Mouse (Mus musculus) adrenal gland, postnatal 36 days (tissue): ENCODE data around the gene Kcnj3. TPM values are rescaled to one million over a fixed set of nuclear protein-coding genes. Genes with fewer than 3 reads are reported as not detected.
"Not testable (repeated sequence)": the region's sequence is repeated elsewhere in the genome, so short reads cannot be mapped to it uniquely, and the experiment has no call there.

Experiments used
- DNase-seq, 2 experiments: peaks; one replicate each; pipeline ENCODE4 v3.0.0; 2021; ENCODE audit warnings: mixed read lengths in 1 of 2
- long read RNA-seq, 2 experiments: library from polyadenylated mRNA; stranded (forward); transcript quantifications; one replicate each; pipeline ENCODE4 v2.0.0; 2021; ENCODE audit warnings: borderline sequencing depth in 2 of 2
- total RNA-seq, 2 experiments: library from RNA; stranded (reverse); gene quantifications; 2 replicates each; pipeline ENCODE4 v1.2.3; 2021

Gene Kcnj3
- under 1 TPM; 0.53 to 0.60 TPM for total RNA-seq
- long read RNA-seq, experiment 1: 0 reads
- long read RNA-seq, experiment 2: 0 reads

DNA sequence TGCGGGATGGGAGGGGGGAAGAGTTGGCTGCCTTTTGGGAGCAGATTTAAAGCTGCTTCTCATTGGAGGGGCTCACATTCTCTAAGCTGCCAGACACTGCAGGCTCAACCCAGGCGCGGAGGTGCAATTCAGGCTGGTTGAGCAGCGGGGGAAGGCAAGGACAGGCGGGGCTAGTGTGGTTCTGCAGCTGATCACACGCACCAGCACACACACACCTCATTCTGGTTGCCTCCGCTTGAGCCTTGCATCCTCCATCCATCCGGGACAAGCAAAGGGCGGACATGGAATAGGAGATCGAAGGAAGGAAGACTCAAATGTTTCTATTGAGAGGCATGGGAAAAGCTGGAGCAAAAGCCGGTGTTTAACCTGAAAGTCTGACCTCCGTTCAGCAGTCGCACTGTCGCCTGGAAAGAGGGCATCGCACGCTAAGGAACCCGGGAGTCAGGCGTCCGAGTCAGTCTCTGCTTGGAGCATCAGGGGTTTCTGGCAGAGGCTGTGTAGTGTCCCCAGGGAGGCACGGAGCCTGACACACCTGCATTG, at the start of gene Kcnj3:
Gene Kcnj3, plus strand, starts transcription at position 250 of the 540 bp plus-strand sequence.
- no peak for DNase-seq

DNA sequence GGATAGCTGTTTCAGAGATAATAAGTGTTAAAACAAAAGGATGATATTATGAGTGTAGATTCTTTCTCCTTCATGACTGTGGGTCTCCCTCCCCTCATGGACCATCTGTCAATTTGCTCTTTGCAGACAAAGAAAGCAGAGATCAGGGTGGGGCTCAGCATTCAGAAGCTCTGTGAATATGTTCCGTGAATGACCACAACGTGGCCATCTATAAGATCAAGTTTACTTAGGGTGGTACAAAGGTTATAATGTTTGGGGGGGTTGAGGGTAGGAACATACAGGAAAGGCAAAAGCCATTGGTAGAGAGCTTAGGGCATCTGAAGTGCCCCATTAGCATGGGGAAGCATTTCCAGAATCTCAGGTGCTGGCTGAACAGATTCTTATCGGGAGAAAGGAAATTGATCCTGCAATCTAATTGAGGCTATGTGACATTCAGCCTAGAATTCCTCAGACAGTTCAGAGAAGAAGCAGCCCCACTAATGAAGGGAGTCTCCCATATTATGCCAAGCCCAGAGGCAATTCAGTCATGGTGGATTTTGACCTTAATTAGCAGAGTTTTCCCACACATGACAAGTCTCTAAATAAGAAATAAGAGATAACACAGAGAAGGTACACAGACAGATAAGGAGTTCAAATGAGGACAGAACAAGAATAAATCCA, 45.3 kb upstream of the Kcnj3 start:
- no peak for DNase-seq

DNA sequence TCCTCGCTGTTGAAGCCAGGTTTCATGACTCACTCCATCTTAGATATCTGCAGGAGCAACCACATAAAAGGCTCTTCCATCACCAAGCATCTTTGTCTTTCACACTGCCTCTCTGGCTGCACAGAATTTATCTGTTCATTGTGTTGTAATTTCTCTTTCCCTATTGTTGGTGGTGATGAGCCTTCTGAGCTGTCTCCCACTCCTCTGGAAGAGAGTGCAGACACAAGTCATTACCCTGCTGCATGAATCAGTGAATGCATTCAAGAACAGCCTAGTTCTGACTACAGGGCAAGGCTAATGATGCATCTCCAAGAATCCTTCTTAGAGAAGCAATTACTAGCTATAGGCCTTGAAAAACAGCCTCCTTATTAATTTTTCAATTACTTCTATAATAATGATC, 30.5 kb upstream of the Kcnj3 start:
- no peak for DNase-seq

DNA sequence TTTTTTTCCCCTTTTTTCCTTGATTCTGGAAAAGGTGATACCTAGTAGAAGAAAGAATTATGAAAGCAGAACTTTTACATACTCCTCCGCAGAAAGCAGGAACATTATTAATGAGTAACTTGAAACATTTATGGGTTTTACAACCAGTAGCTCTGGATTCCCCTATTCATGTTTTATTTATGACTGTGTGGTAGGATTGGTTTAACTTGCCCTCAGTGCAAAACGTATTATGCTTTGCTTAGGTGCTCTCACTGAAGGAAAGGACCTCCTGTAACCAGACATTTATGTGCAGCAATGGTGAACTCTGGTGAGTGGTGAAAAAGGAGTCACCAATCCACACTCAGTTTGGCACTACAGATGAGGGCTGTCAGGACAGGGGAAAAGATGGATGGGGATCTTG, 8.1 kb upstream of the Kcnj3 start:
- no peak for DNase-seq

DNA sequence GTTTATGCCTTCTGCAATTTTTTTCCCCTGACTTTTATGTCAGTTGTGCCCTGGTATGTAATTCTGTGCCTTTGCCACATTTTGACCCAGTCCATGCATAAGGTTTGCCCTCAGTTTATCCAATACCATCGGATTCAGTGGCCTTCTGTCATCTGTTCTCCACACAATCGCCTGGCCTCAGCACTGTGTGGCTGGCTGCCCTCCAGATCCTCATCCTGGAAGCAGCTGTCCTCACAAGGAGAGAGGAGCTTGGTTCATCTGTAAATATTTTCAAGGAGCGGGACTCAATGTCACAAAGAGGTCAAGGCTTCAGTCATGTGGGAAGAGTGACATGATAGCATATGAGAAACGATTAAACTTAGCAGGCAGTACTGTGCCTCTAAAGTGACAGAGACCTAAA, 3.7 kb upstream of the Kcnj3 start:
- no peak for DNase-seq

DNA sequence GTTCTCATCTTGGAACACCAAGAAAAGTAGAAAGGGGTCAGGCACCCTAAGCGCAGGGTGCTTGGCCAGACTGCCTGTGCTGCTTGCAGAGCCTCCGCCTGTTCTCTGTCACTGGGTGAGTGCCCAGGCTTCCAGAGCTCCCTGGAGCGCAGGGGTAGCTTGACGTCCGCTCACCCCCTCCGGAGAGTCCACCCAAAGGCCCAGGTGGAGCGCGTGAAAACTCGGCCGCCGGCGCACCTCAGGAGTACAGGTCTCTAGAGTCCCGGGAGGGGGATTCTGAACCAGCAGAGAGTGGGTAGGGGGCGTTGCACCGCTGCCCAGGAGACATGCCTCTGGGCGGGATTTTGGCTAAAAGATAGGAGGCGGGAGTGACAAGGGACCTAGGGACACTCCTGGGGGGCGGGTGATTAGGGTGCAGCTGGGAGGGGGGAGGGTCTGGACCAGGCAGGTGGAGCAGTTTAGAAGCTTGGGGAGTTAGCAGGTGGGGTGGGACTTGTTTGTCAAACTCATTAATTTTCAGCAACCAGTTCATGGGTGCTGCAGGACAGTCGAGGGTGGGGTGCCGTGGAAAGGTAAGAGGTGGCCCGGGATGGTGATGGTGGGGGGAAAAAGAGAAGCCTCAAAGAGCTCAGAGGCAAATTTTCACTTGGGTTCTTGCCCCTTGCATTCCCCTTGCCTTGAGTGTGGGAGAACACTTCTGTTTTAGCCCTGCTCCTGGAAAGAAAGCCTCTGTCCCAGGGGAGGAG, 664 bp downstream of the Kcnj3 start:
- DNase-seq: no peak

DNA sequence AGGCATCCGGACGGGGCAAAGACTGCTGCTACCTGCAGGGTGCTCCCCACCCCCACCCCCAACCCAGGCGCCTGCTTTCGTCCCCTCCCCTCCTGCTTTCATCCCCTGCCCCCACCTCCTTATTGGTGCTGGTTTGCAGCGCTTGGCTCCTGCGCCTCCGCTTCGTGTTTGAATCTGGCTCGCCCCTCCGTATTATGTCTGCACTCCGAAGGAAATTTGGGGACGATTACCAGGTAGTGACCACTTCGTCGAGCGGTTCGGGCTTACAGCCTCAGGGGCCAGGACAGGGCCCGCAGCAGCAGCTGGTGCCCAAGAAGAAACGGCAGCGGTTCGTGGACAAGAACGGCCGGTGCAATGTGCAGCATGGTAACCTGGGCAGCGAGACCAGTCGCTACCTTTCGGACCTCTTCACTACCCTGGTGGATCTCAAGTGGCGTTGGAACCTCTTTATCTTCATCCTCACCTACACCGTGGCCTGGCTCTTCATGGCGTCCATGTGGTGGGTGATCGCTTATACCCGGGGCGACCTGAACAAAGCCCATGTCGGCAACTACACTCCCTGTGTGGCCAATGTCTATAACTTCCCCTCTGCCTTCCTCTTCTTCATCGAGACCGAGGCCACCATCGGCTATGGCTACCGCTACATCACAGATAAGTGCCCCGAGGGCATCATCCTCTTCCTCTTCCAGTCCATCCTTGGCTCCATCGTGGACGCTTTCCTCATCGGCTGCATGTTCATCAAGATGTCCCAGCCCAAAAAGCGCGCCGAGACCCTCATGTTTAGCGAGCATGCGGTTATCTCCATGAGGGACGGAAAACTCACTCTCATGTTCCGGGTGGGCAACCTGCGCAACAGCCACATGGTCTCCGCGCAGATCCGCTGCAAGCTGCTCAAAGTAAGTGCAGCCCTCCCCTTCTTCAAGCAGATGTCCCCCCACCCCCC, 1.5 kb downstream of the Kcnj3 start:
- no peak for DNase-seq

DNA sequence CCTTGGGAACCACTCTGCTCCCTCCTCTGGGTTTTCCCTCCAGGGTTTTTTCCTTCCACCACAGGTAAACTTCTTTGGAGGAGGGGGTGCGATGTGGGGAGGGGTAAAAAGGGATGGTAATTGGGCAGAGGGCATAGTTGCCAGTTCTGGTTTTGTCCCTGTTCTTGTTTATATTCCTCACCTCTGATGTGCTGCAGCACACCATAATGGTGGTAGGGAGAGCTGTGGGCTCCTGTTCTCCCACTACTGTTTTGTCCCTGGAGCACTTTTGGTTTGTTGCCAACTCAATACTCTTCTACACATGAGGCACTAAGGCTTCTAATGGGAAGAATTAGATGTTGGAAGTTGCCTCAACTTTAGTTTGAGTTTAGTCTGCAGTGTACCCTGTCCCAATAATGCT, 2.2 kb downstream of the Kcnj3 start:
- no peak for DNase-seq

DNA sequence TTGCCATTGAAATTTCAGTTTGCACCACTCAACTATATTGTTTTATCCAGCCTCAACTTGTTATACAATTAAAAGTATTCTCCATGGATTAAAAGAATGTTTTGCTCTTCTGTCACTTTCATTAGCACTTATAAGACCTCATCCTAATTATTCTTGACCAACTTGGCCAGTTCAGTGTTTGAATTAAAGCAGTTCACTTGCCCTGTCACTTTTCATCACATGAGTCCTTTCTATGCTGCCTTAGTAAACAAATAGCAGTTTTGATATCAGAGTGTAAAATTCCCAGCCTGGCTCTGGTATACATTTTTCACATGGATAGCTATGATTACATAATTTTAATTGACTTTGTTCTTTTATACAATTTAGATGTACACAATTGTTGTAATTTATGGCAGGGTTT, 3.4 kb downstream of the Kcnj3 start:
- DNase-seq: no peak

DNA sequence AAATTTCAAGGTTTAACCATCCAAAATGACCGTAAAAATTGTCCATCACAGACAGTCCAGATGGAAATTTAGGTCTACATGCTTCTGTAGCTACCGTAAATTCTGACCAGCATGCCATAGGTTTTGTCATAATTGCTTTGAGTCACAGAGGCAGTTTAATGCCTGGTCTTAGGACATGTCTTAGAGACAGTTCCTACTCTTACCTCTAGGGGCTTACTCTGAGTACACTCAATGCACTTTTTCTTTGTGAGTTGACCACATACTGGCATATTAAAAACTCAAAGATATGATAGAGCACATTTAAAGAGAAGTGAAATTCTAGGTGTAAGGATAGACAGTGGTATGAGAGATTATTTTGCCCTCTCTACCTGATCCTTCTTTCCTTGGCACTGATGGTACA, 6.2 kb downstream of the Kcnj3 start:
- DNase-seq: no peak

DNA sequence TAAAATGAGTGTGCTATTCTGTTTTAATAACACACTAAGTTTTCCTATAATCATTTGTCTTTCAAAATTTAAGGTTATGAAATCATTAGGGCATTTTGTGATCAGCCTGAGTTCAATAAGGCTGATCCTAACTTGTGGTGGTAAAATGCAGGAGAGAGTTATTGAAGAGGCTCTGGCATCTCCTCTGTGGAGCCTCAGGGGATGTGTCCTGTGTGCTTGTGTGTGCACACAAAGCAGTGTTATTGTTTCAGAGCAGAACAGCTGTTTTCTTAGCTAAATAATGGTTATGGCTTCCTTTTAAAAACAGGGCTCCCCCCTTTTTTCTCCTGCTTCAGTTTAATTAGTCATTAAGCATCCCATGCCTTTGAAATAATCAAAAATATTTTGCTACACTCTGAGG, 11.5 kb downstream of the Kcnj3 start:
- DNase-seq: no peak

DNA sequence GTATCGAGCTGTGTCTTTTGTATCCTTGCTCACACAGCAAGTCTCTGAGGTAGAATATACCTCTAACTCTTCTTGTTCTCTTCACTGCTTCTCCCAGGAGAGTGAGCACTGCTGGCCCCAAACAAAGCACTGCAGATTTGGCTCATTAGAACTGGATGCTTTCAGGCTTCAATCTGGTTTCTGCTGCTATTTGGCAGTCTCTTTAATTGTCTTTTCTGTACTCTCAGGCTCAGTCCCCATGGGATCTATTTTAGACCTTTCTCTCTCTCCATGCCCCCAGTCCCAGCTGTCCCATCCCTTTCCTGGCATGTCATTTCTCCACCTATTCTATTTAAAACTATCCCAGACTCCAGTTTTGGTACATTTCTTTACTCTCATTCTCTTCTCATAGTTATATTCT, 15.0 kb downstream of the Kcnj3 start:
- DNase-seq: no peak

DNA sequence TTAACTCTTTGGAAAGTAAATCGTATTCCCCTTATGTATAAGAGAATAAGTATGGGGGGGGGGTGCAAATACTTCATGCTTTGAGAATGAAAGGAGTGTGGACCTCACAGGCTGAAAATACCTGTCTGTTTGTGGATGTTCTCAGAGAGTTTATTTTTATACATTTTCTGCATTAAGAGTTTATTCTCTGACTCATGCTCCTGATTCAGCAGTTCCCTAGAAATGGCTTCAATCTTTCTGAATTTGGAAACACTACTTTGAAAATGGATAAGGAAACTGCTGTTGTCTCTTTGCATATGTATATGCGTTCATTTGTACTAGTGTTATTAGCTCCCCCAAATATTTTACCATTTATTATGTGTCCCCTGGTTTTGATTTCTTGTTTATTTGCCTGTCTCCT, 23.4 kb downstream of the Kcnj3 start:
- no peak for DNase-seq

DNA sequence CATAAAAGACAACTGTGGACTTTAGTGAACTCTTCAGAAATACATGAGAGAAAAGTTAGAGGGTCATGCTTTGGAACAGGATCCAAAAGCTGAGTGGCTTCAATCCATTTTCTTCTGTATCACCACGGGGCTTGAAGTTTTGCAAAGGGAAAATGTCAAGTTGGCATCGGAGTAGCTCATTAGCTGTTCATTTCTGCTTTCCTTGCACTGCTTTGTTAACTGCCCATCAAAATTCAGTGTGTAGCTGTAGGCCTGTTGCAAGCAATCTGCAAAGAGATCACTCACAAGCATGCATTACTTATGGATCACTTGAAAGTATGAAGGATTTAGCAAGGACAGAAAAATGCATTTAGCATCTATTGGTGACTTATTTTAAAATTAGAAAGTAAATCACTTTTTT, 33.4 kb downstream of the Kcnj3 start:
- no peak for DNase-seq

DNA sequence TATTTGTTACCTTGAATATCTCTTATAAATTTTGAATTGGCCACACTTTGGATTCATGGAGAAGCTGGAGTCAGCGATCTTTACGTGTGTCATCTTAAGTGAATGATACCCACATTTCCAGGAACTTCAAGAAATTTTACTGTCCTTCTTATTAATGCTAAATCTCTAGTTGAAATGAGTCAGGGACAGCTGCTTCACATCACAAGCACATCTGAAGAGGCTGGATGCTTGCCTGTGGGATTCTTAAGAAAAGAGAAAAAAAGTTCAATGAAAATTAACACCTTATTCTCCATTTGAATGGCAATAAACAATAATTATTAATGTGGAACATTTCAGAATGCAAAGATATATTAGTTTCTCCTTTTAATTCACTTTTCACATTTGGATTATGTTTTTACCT, 34.2 kb downstream of the Kcnj3 start:
- no peak for DNase-seq

DNA sequence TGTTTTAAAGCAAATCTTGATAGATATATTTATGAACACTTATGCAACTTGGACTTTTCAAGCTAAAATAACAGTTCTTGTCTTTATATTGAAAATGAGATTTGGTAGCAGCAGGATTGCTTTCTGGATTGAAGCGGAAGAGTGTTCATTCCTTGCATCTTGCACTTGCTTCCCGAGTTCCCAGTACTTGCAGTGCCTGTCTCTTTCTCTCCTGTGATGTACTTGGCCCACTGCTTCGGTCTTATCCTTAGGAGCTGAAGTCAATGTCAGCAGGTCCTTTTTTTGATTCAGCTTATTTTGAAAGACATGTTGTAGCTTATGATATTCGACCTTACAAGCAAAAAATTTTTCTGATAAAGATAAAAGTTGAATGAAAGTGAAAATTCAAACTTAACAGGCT, 43.7 kb downstream of the Kcnj3 start:
- no peak for DNase-seq

DNA sequence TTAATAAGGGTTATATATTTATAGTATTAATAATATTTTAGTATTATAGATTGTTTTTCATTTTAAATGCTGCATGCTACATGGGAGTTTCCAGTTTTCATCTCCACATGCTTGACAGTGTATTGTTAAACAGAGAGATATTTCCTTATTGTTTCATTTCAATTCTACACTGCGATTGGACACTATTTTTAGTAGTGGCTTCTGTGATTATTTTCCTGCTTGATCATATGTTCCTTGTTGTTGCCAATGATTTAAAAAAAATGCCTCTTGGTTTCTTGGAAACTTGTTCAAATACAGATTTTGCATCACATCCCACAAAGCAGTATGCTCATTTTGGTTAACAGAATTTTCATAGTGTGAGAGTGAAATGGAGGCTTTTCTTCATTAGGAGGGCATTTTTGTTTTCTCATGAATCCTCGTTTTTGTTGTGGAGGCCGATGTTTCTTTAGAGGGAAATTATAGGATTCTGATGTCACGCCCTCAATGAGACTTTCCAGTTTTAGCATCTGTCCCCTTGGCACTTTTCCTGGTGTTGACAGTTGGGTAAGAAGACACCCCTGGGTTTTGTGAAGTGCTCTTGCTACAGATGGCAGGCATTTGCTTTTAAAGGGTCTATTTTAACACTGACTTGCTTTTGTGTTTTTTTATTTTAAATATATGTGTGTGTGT, 44.3 kb downstream of the Kcnj3 start:
- DNase-seq: no peak

DNA sequence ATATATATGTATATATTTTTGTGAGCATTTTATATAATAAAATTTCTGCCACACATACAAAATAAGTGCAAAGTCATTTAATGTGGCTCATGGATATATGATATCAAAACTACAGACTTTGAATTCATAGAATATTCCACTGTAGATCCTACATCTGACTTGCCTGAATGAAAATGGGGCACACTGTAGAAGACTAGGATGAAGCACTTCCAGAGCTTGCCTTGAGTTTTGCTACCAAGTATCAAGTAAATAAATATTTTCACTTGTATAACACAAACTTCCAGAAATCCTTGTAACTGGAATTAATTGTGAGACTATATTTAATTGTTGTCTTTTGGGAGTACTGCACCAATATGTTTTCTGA, 44.8 kb downstream of the Kcnj3 start:
- DNase-seq: no peak

DNA sequence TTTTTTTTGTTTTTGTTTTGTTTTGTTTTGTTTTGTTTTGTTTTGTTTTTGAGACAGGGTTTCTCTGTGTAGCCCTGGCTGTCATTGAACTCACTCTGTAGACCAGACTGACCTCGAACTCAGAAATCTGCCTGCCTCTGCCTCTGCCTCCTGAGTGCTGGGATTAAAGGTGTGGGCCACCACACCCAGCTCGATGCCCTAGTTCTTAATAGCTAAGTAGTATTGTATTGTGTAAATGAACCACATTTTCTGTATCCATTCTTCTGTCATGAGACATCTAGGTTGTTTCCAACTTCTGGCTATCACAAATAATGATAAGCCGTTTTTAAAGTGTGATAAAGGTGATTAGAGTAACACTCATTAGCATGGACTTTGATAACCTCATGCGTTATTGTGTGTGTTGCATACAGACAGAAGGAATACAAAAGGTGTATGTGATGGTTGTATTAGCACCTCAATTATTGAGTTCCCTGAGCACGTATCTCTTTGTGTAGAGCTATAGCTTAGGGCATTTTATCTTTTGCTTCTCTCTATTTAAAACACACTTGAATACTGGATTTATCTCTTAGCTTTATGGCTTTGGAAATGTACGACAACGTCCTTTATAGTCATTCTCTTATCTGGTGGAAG, 49.8 kb downstream of the Kcnj3 start:
- not testable (repeated sequence) for DNase-seq

DNA sequence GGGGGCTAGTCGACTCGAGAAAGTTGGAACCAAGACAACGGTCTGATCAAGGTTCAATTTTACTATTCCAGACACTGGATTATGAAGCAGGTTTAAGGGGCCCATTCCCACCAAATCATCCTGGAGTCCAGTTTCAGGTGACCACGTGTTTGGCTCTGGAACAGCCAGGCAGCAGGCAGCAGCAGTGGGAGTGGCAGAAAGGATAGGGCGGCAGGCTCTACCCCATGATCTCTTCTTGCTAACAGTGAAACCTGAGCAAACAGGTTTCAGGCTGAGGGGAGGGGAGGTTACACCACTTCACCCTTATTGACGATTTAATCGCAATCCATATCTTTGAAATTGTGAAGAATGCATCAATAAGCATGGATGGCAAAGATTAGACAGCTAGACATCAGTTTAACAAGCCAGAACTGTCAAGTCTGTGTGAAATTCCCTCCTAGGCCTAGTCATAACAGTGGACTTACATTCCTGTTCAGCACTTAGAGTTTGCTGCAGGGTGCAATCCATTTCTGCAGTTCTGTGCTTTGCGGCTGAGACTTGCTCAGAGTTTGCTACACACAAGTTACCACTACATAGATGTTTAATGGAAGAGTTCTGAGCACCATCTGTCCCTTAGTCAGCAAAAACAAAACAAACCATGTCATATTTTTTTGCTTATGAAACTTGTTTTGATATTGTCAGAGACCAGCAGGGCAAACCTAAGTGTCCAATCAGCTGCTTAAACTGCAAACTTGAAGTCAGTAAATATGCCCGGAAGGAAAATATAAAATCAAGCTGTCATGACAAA, 67.8 kb downstream of the Kcnj3 start:
- DNase-seq: no peak

DNA sequence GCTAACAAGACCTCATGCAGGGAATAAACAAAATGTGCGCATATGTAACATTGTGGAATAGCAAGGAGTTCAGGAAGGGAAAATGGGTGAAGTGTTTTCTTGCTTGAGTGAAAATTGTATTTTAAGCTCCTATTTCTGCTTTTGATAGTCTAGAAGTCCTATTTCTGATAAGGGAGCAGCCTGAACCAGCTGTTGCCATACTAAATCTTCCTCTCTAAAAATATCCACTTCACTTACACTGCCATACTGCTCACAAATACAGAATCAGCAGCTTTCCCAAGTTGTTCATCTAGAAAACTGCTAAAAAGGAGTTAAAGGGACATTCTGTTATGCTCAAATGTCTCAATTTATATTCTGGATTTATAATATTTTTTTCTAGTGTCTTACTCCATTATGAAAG, 69.9 kb downstream of the Kcnj3 start:
- no peak for DNase-seq
